Mouse (Mus musculus) granulocyte monocyte progenitor cell, adult 5-6 weeks (primary cell): Measurements from ENCODE around the gene Hhip. TPM values are rescaled to one million over a fixed set of nuclear protein-coding genes. Genes with fewer than 3 reads are reported as not detected.
"Not testable (repeated sequence)": the region's sequence is repeated elsewhere in the genome, so short reads cannot be mapped to it uniquely, and the experiment has no call there.

ENCODE experiments used
- ATAC-seq: replicated peaks from 2 replicates; pipeline ENCODE4 v1.8.0; 2016; ENCODE audit warnings: mild to moderate bottlenecking, moderate TSS enrichment, inconsistent platforms; ENCODE audit not compliant: poor library complexity, severe bottlenecking
- total RNA-seq, 2 experiments: library from RNA; stranded (forward) in 1 of 2; stranded (reverse) in 1 of 2; fragments of 200-712, 200-1000 nt in 1 of 2; fragments of >200 nt in 1 of 2; fragmentation: Nextera tagmentation in 1 of 2; gene quantifications; 2 replicates each; pipeline ENCODE4 v1.2.3; 2014 to 2017

The Hhip gene
- total RNA-seq, 2 experiments from 2014 or later = not detected

GRCm38 (mm10) chr8:79995075-79995474 lies 62.7 kb downstream of the Hhip start:
- ATAC-seq = no peak

- no peak for ATAC-seq
Measured at GRCm38 (mm10) chr8:79993507-79993906, 64.3 kb downstream of the Hhip start.

GRCm38 (mm10) chr8:79992121-79992848 lies 65.5 kb downstream of the Hhip start:
- no peak for ATAC-seq

GRCm38 (mm10) chr8:79991420-79991819 lies 66.4 kb downstream of the Hhip start:
- not testable (repeated sequence) for ATAC-seq

GRCm38 (mm10) chr8:79984946-79985345 lies 72.9 kb downstream of the Hhip start:
- ATAC-seq = no peak

GRCm38 (mm10) chr8:79982144-79982543 lies 75.7 kb downstream of the Hhip start:
- no peak for ATAC-seq

GRCm38 (mm10) chr8:79966159-79966558 lies 91.6 kb downstream of the Hhip start:
- no peak for ATAC-seq

- ATAC-seq = peak; percentile 74
Measured at GRCm38 (mm10) chr8:79952857-79953256, 104.9 kb downstream of the Hhip start.

GRCm38 (mm10) chr8:79950376-79950775 lies 107.4 kb downstream of the Hhip start:
- no peak for ATAC-seq

GRCm38 (mm10) chr8:79945501-79946076 lies 112.2 kb downstream of the Hhip start:
- ATAC-seq = no peak

- peak; percentile 86 for ATAC-seq
Measured at GRCm38 (mm10) chr8:79941070-79941469, 116.7 kb downstream of the Hhip start.

GRCm38 (mm10) chr8:79936856-79937445 lies 120.9 kb downstream of the Hhip start:
- no peak for ATAC-seq

GRCm38 (mm10) chr8:79935793-79936192 lies 122.0 kb downstream of the Hhip start:
- ATAC-seq = no peak

- no peak for ATAC-seq
Measured at GRCm38 (mm10) chr8:79929202-79929601, 128.6 kb downstream of the Hhip start.

GRCm38 (mm10) chr8:79917211-79917610 lies 140.6 kb downstream of the Hhip start:
- ATAC-seq = no peak
